ENCODE assay signal across 16 mouse cellular contexts in genomic region chr1:132947811-132948210, GRCm38 (mm10).
DNase-seq lines count a peak whose midpoint lies in the region; TF ChIP-seq lines count a peak whose summit lies in the region.
"Had no signal": no experiment of that assay in that cellular context is flagged by ENCODE, and none has a peak within 500 bp of the region (broad histone marks: within the 10 kb centered on the region; RNA-seq: fewer than 3 reads in every experiment).

No protein-coding gene starts in this region.

- TF ChIP-seq POLR2A in brain, embryonic 14.5 days (IDR thresholded peaks at IDR 0.05; ENCODE audit: borderline replicate concordance, extremely low read depth, insufficient read depth, insufficient read length, poor library complexity, severe bottlenecking): no peak

- no peak for TF ChIP-seq CTCF in brain, embryonic 14.5 days (IDR thresholded peaks at IDR 0.05; ENCODE audit: borderline replicate concordance, extremely low read depth, insufficient read depth, insufficient read length)

- DNase-seq in embryo, embryonic 10 days (ENCODE audit: low spot score): peak; percentile 27
- DNase-seq in embryo, embryonic 9.5 days (ENCODE audit: extremely low spot score): no peak
- DNase-seq in R1 (ENCODE audit: low read depth, low spot score): peak; percentile 52
- peak; percentile 27 for DNase-seq in brain, embryonic 14.5 days (ENCODE audit: low read depth)
- DNase-seq in left cerebral cortex, adult 11 months (ENCODE audit: low spot score): no peak
- DNase-seq in kidney, adult 9 months: no peak
- DNase-seq: adrenal gland, adult 8-10 months; adrenal gland, postnatal 14 days; adrenal gland, postnatal 36 days; B cell, adult 2 months; cerebellum, adult 11 months; cerebellum, adult 18-20 months; cerebellum, adult 8-10 months; cerebellum, adult 9-11 months; cerebellum, postnatal 14 days; cerebellum, postnatal 36 days had no signal

Comparison
In these comparisons a context has a peak if more than half of its experiments do, and no peak if none do; other contexts are left out.
1. DNase-seq: peak in embryo, embryonic 10 days (single experiment), R1 (single experiment) and brain, embryonic 14.5 days (single experiment); none in embryo, embryonic 9.5 days (single experiment), left cerebral cortex, adult 11 months (single experiment) and kidney, adult 9 months (single experiment).